Mouse (Mus musculus) ovary, adult 18-20 months (tissue): ENCODE results near the gene Gmeb1.
A peak's percentile ranks its signal among the peaks of the same experiment; 100 is the strongest.
"Not testable (repeated sequence)": the region's sequence is repeated elsewhere in the genome, so short reads cannot be mapped to it uniquely, and the experiment has no call there.

Experiments
- DNase-seq: peaks from one replicate; pipeline ENCODE4 v3.0.0; 2022; ENCODE audit warnings: low spot score, mixed read lengths

The Gmeb1 gene

DNA sequence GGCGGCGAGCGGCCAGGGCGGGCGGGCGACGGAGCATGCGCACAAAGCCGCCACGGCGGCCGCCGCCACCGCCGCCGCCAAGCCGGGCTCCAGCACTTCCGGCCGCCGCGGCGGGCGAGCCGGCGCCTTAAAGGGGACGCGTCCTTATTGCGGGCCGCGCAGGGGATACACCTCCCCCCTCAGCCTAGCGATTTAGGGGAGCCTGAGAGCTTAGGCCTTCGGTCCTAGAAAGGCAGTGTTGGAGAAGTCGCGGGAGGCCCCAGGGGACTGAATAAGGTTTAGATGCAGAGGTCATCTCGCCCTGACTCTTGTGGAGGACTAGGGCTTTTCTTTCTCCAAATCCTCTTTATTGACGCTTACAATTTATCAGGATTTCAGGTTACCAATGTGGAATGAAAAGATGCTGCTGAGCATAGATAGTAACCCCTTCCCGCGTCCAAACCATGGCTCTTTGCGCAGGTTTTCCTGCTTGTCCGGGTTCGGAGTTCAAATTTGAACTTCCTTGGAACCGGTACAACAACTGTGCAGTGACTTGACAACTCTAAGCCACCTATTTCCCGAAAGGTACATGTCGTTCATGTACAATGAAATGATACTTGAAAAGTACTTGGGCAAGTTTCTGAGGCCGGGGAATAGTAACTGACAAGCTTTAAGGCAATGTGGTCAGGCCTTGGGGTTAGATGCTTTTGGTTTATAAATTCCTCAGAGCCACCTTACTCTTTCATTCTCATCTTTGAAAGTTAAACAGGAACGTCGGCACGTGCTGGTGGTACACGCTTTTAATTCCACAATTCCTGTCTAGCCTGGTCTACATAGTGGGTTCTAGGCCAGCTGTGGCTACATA lies at the start of gene Gmeb1:
Gene Gmeb1, minus strand, starts transcription at position 89 of the 844 bp plus-strand sequence.
- DNase-seq, result peak; percentile 65

DNA sequence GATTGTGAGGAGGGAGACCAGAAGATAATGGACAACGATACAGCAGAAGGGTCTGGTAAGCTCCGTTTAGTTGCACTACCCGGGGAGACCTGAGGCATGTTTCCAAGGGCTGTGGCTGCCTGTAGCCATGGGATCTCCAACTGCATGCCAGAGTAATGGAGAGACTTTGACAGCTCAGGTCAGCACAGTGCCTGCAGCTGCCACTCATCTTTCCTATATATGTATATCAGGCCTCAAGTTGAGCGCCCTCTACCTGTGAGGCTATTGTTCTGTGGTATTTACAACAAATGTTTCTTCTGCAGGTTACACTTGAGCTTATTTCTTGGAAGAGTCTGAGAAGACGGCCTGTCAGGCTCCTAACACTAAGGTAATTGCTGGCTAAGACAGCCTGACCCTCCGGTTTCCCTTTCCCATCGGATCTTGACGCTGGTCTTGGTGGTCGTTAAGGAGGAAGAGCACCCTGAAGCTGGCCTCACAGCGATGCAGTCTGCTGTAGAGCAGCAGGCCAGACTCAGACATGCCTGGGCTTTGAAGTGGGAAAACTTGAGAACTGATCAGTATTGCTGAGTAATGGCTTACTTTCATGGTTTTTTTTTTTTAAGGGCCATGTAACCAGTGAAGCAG lies 48.6 kb upstream of the Gmeb1 start:
- DNase-seq, result no peak

DNA sequence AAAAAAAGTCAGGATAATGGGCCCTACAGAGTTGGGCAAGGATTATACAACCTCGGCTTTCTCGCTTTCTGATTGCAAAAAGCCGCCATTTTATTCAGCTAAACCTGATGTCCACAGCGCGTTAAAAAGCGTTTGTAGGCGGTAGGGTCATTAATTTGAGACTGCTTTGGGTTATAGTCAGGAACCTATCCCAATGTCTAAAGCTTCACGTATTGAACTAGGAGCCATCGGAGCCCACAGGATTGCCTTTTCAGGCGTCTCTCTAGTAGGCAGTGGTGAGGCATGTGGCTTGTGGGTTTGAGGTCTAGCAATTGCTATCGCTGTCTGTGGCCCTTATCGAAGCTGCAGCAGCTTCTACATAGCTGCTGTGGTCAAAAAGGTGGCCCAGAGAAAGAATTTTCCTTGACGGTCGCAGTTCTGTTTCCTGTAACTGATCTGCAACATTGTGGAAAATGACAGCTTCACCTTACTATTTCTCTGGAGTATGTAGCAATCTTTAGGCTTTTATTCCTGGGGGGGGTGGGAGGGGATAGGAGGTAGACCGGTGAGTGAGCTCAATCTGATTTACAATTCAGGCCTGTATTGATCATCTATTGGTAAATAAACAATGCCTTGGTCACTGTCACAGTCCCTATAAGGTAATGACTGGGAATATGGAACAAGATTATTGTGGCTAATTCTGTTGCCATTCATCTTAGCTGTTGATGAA lies 47.9 kb upstream of the Gmeb1 start:
- DNase-seq, result no peak

DNA sequence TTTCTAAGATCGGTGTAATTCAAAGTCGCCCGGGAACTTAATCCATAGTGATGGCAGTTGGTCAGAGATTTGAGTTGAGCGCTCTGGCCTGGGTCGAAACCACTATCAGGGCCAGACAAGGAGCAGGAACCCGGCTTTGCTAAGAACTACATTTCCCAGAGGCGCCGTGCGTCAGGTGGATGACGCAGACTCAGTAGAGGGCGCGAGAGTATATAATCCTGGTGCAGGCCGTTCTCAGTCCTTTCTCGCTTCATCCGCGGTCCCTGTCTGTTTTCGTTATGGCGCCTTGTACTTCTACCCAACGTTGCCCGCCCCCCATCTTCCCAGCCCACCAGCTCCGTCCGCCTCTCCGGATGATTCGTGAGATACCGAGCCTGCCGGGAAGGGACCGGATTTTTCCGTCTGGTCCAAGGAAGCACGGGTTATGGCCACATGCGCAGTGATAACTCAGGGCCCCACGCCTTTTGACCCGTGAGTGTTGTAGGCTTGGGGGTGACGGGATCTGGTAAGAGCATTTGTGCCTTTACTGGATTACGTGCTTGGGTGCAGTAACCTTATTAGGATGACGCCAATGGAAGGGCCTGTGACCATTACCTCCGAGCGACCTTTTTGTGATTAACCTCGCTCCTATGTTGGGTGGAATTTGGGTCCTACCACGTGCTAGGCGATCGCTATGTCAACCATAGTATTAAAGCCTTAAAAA lies 47.2 kb upstream of the Gmeb1 start:
- peak; percentile 85 for DNase-seq

DNA sequence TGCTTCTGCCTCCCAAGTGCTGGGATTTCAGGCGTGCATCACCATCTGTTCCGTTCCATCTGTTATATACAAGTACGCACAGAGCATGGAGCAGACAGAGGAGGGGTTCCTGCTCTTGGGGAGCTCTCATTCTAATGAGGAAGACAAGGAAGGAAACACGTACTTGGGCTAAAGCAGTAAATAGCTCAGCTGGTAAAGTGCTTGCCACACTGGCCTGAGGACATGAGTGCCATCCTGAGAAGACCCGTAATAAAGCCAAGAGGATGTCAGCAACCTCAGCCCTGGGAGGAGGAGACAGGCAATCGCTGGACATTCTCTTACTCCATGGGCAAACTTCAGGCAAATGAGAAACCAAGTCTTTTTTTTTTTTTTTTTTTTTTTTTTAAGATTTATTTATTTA lies 44.6 kb upstream of the Gmeb1 start:
- no peak for DNase-seq

DNA sequence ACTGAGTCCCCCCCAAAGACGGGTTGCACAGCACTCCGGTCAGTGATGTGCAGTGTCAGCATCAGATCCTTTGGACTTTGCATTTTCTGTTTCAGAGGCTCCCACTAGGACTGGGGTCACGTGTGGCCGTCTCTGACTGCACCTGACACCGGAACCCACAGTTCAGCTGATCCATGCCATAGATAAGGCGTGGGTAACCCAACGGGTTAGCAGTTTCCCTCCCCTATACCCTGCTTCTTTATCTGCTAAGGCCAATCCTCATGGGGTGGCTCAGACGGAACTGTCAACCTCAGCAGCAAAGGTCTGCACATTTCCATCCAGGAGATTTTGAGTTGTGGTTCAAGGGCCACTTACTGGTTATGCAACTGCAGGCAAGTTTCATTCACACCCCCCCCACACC lies 43.9 kb upstream of the Gmeb1 start:
- DNase-seq, result no peak

DNA sequence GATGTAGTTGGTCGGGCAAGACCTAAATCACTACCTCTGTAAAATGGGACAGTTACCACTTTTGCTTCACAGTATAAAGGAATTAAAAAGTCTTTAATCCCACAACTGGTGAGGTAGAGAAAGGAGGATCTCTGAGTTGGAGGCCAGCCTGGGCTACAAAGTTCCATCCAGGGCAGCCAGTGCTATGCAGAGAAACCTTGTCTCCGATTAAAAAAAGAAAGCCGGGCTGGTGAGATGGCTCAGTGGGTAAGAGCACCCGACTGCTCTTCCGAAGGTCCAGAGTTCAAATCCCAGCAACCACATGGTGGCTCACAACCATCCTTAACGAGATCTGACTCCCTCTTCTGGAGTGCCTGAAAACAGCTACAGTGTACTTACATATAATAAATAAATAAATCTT lies 42.1 kb upstream of the Gmeb1 start:
- DNase-seq, result not testable (repeated sequence)

DNA sequence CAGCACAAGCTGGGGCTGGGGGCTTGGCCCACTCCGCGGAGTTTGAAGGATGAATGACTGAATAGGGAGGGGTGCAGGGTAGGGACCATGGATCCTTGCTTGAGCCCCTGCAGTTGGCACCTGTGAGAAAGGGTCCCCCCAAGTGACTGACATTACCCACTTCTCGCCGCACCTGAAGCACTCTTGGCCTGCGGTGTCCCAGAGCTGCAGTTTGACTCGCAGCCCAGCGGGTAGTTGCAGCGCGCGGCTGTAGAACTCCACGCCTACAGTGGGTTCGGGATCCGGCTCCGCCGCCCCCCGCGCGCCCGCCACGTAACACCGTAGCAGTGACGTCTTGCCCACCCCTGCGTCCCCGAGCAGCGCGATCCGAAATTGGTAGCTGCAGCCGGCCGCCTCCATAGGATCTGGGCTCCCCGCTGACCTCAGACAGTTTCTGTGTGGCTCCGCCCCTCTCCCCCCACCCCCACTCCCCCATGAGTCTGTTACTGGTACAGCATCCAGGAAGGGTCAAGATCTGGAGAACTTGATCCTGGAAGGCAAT lies 41.6 kb upstream of the Gmeb1 start, which contains the start of gene Rab42:
Gene Rab42, minus strand, starts transcription at position 447 of the 541 bp plus-strand sequence.
- DNase-seq, result no peak

DNA sequence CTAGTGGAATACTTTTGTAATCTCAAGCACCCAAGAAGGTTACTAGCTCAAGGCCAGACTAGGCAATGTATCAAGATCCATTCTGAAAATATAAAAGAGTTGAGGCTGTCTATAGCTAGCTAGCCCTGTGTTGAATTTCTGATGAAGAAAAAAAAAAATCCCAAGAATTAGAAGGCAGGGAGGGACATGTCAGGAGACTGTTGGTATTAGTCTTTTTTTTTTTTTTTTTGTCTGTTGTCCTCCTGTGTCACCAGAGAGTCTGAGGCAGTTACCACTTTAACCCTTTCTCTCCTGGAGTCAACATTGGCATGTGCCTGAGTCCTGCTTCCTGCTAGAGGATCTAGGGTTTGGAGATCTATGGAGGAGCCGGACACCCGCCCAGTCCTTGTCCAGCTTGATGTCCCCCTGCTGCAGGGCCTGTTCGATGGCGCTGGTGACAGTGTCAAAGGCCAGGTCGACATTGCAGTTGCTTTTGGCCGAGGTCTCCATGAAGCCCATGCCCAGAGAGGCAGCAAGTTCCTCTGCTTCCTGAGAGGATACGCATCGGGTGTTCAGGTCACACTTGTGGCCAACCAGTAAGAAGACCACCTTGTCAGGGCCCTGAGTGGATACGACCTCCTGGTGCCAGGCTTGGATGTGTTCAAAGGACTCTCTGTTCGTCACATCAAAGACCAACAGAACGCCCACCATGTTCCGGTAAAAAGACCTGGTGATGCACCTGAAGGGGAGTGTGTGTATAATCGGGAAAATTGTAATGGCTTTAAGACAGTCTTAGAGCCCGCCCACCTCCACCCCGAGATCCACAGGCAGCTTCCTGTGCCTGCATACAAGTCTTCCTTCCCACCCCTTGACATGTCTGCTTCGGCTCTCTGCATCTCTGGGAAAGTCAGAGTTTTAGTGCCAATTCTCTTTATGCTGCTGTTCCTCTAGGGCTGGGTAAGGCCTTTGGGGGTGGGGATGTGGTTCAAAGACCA lies 40.9 kb upstream of the Gmeb1 start:
- no peak for DNase-seq

DNA sequence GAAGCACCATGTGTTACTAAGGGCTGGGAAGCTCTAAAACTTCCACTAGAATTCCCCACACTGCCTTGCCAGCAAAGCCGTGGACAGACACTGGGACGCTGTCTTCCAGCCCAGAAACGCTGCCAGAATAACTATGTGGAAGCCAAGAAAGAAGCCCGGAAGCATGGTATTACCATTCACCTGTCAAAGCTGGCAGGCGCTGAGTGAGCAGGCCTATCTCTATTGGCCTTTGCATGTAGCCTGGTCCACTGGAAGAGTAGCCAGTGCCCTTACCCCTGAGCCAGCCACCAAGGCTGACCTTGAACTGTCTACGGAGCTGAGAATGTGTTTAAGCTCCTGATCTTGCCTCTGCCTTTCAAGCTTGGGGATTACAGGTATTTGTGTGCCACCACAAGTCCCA lies 40.1 kb upstream of the Gmeb1 start:
- DNase-seq, result no peak

DNA sequence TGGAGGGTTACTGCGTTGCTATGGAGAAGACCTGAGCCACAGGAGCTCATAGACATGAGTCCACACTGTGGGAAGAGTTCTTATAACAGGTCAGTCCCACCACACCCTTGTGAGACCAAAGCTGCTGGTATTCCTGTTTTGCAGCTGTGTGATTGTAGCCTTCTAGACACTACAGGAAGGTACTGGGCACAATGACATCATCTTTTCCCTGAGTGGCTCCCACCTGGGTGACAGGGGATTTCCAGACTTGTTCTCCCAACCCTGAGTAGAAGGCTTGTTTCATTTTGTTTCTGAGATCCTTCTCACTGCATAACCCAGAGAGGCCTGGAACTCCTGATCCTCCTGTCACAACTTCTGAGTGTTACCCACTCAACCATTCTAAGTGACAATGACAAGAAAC lies 38.4 kb upstream of the Gmeb1 start:
- DNase-seq, result no peak

DNA sequence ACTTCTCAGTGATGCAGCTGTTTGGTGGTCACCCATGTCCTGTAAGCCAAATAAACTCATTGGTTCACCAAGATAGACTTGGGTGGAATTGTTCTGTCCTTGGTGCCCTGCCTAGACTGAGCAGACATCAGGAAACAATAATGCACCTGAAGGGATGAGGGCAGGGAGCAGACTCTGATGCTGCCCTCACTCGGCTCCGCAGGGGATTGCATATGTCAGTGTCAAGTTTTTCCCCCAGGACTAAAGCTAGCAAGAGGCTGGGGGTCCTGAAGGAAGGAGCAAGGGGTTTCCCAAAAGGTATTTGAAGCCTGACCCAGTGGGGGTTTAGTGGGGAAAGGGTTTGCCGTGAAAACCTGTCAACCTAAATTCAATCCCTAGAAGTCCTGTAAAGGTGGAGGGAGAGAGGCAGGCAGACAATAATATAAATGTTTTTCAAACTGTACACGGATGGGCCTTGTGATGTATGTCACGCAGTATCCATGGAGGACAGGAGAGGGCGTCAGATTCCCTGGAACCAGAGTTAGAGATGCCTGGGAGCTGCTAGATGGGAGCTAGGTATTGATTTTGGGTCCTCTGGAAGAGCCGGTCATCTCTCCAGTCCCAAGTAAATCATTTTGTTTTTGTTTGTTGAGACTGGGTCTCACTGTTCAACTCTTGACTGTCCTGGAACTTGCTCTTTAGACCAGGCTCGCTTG lies 34.4 kb upstream of the Gmeb1 start:
- DNase-seq, result no peak

DNA sequence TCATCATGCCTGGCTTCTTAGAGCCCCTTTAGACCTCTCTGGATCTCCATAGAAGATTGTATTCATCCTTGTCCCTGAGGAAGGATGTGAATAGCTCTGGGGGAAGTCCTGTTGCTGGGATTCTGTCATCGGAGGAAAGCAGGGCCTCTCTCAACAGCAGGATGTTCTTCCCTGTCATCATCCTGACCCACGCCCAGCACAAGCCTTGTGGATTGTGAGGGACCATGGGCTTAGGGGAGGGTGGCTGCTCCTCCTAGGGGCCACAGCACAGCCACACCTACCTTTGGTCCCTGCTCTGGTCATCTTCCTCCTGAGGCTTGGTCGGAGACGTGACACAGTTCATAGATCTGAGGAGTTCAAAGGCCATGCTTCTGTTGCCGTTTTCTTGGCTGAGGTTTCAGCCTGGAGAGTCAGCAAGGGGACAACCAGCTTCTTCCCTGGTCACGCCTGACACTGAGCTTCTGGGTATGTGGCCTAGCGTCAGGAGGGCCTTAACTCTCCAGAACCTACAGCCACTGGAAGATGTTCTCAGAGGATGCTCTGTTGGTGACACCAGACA lies 32.4 kb upstream of the Gmeb1 start:
- no peak for DNase-seq

DNA sequence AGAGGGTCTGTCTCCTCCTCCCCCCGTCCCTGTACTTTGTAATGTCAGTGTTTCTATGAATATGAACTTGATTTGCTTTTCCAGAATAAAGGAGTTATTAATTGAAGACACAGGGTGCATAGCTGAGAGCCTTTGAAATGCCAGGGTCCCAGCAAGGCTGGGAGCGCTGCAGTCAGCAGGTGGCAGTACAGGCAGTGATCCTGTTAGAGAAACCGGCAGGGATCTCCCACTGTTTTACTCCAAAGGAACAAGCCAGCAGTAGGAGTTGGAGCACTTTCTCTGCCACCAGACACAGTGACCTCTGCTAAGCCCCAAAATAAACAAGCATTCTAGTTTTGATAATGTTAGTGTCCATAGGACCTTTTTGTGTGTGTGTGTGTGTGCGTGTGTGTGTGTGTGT lies 31.6 kb upstream of the Gmeb1 start:
- DNase-seq, result no peak

DNA sequence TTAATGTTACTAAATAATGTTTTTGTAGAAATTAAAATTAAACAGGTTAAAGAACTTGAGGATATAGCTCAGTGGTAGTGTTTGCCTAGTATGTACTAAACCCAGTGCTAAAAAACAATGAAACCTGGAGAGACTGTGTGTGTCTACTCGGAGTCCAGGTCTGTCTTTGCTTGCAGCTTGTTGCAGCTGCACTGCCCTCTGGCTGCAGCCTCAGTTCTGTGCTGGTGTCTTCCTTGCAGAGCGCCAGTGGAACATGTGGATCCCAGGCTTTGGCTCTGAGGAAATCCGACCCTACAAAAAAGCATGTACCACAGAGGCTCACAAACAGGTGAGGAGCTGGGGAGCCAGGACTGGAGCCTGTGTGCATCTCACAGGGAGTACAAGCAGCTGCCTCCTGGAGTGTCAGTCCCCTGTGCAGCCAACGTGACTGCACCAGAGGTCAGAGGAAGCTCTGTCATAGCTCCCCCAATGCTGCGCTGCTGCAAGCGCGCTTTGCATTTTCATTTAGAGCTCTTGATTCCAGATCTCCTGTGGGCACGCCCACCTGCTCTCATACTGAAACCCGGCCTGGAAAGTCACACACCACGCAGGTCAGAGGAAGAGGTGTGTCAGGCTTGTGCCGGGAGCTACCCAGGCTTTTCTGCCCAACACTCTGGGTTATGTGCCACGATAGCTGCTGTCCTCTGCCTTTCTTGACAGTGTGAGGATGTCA lies 30.4 kb upstream of the Gmeb1 start:
- DNase-seq, result no peak

DNA sequence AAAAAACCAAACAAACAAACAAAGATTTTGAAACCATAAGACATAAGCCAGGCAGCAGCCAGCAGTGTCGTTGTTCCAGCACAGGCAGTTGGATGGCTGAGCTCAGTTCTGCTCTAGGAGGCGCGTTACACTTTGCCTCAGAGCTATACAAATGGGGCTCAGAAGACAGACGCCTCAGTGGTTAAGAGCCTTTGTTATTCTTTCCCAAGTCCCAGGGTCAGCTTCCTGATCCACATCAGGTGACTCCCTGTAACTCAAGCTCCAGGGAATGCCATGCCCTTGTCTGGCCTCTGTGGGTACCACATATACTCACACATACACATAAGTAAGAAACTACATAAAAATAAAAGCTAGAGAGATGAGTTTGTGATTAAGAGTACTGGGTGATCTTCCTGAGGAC lies 29.7 kb upstream of the Gmeb1 start:
- DNase-seq, result no peak

DNA sequence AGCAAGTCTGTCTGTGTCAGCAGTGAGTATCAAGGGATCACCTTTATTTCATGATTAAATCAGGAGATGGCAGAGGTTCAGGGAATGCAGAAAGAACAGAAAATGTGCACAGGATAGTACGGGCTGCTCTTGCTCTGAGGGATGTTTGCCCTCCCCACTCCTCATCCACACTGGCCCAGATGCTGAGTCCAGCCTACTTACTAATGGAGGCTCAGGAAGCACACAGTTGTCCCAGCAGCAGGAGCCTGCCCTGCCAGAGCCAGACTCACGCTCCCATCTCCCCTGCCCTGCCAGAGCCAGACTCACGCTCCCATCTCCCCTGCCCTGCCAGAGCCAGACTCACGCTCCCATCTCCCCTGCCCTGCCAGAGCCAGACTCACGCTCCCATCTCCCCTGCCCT lies 27.4 kb upstream of the Gmeb1 start:
- not testable (repeated sequence) for DNase-seq

DNA sequence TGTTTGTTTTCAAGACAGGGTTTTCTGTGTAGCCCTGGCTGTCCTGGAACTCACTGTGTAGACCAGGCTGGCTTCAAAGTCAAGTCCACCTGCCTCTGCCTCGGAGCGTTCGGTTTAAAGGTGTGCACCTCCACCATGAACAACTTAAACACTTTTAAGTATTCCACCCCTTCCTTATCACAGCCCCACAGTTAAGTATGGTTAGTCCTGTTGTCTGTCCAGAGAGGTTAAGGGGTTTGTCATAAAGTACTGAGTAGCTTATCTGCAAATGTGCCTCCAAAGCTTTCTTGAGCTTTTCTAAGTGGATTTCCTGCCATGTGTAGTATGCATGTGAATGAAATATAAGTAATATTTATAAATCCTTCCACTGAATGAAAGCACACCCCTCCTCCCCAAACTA lies 14.5 kb upstream of the Gmeb1 start:
- no peak for DNase-seq

DNA sequence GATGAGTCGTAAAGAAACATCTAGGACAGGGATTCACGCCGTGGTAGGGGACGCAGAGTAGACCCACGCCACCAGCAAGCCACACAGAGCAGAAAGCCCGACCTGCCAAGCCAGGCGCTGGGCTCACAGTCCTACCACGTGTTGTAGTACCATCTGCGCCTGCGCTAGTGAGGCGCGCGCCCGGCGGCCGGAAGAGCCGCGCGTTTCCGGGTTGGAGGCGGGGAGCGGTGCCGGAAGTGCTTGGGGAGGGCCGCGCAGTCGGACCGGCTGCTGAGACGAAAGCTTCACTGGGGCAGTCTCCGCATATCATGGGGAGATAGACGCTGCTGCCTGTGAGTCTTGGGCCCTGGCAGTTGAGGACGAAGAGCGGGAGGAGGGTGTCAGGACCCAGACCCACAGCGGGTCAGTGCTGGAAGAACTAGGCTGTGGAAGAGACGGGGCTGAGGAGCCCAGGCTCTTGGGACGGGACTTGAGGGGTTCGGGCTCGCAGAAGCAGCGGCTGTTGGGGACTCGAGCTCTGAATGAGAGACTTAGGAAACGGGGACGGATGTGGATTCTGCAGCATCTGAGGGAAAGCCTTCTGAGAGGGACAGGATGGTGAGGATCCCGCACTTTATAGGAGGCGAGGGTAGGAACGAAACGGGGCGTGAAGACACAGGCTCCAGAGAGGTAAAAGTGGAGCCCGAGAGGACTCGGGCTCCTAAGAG lies 12.9 kb upstream of the Gmeb1 start, which contains the start of gene Taf12:
Gene Taf12, plus strand, starts transcription at position 220 of the 707 bp plus-strand sequence.
- DNase-seq, result peak; percentile 88
